Mouse (Mus musculus): ENCODE measurements at regions not wholly inside any gene's neighbourhood (a gene's known extent, or its start where the extent isn't known, plus 50 kb on each side); places are given as distances from the start of the nearest gene placed in this dataset.

DNA sequence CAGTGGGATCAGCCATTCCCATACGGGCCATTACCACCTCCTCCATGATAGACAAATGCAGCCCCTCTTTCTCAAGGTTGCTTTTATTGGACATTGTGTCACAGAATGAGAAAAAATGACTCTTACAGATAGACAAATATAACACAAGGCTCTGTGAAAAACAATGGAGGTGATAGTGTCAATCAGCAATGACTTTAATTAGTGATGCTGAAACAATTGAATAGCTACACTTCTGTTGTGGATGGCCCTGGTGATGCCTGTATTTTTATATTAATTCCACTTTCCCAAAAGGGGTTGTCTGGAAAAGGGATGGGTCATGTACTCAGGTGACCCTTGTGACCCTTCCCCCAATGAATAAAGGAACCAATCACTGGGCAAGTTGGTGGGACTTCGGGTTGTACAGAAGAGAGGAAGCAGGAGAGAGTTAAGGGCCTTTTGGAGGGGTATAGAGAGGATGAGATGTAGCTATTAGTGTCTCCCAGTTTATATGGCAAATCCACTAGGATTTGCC lies 71.5 kb upstream of the Coch start:
- TF ChIP-seq MAX (IDR thresholded peaks at IDR 0.05; ENCODE audit: low read length), result no peak
- TF ChIP-seq CTCF (conservative IDR thresholded peaks at IDR 0.05 in 1 of 2, IDR thresholded peaks at IDR 0.05 in 1 of 2; ENCODE audit: low read depth in 2 of 2, low read length in 2 of 2), result no peak
- TF ChIP-seq NELFE (IDR thresholded peaks at IDR 0.05; ENCODE audit: low read depth, low read length), result no peak
- TF ChIP-seq POLR2A (IDR thresholded peaks at IDR 0.05; ENCODE audit: low read depth, low read length), result no peak
- no peak for TF ChIP-seq BHLHE40 (IDR thresholded peaks at IDR 0.05; ENCODE audit: low read depth, low read length)
- no peak for TF ChIP-seq NRF1 (IDR thresholded peaks at IDR 0.05; ENCODE audit: low read depth, low read length)
- no peak for TF ChIP-seq TCF12 (IDR thresholded peaks at IDR 0.05; ENCODE audit: low read depth, low read length)
- no peak for TF ChIP-seq ZC3H11A (IDR thresholded peaks at IDR 0.05; ENCODE audit: low read depth, low read length)
- TF ChIP-seq EP300 (IDR thresholded peaks at IDR 0.05; ENCODE audit: low read length), result no peak

All from CH12.LX (cell line).